Mouse (Mus musculus) lung, embryonic 14.5 days (tissue): ENCODE data around the gene Map4k5. TPM values are rescaled to one million over a fixed set of nuclear protein-coding genes. Genes with fewer than 3 reads are reported as not detected.

Source experiments
- ATAC-seq: fragments of 200-750 bp; cut with Nextera tagmentation; 2 replicates; pipeline ENCODE4 v1.8.0; 2017; ENCODE audit warnings: mild to moderate bottlenecking, moderate TSS enrichment, moderate library complexity; ENCODE audit not compliant: insufficient read depth
- DNase-seq: peaks from one replicate; pipeline ENCODE4 v3.0.0-alpha.2; 2015
- H3K27ac ChIP-seq: fragments of 300-500 bp; sonication (generic); 2 replicates; pipeline ENCODE4 v1.5.1; 2014; ENCODE audit warnings: low read depth, mild to moderate bottlenecking, moderate library complexity
- H3K27me3 ChIP-seq: fragments of 300-500 bp; sonication (generic); 2 replicates; pipeline ENCODE4 v1.6.1; 2014; ENCODE audit warnings: low read length, control low read depth; ENCODE audit not compliant: insufficient read depth
- H3K36me3 ChIP-seq: fragments of 300-500 bp; sonication (generic); 2 replicates; pipeline ENCODE4 v1.6.1; 2014; ENCODE audit warnings: control low read depth; ENCODE audit not compliant: insufficient read depth
- H3K4me1 ChIP-seq: fragments of 300-500 bp; sonication (generic); 2 replicates; pipeline ENCODE4 v1.6.1; 2014; ENCODE audit warnings: antibody characterized with exemption, control low read depth; ENCODE audit not compliant: insufficient read depth
- H3K4me2 ChIP-seq: fragments of 300-500 bp; sonication (generic); 2 replicates; pipeline ENCODE4 v1.6.1; 2014; ENCODE audit warnings: mild to moderate bottlenecking
- H3K4me3 ChIP-seq: fragments of 300-500 bp; sonication (generic); 2 replicates; pipeline ENCODE4 v1.5.1; 2014; ENCODE audit warnings: low read depth, low read length
- H3K9ac ChIP-seq: fragments of 300-500 bp; sonication (generic); 2 replicates; pipeline ENCODE4 v1.6.1; 2014
- H3K9me3 ChIP-seq: fragments of 300-500 bp; sonication (generic); 2 replicates; pipeline ENCODE4 v1.6.1; 2016; ENCODE audit warnings: low read depth, low read length, control low read depth
- CTCF ChIP-seq: IDR thresholded peaks from 2 replicates; pipeline ENCODE4 v1.5.1; 2016; ENCODE audit warnings: antibody characterized with exemption, low read depth
- WGBS: fragments of 180-500 bp; shearing (Covaris S2); extraction: QIAGEN DNeasy Blood & Tissue Kit; methylation state at CpG from one replicate; pipeline ENCODE4 v1.1.7; 2014; 5-methylcytosine and 5-hydroxymethylcytosine counted together
- polyA plus RNA-seq: library from polyadenylated mRNA; unstranded; fragments of >200 nt; fragmentation: Nextera tagmentation; extraction: Ambion mirVana; gene quantifications from 2 replicates; pipeline ENCODE4 v1.2.1, GENCODE M21; 2014

Map4k5 gene
- polyA plus RNA-seq, 1 experiment from 2014 or later, result 49.0 TPM

- 35% methylated on average over 27 of the region's 27 CpGs for WGBS
- Histone ChIP-seq H3K4me3 (peak overlapping the region; percentile 52), H3K9me3 (no peaks in the 10 kb centered on the region), H3K4me2 (peak overlapping the region; percentile 98), H3K27me3 (0 out of 2 replicates have a peak, but pooled peaks cover 3% of the 10 kb centered on the region), H3K36me3 (no peaks in the 10 kb centered on the region), H3K4me1 (peaks cover 6% of the 10 kb centered on the region; the same call in 1 of the 2 replicates), H3K27ac (no peak overlapping the region), H3K9ac (peak overlapping the region; percentile 58)
- no peak for DNase-seq
- TF ChIP-seq CTCF, result no peak
- ATAC-seq, result peak; percentile 22; the same call in 1 of the 2 replicates
Measured at GRCm38 (mm10) chr12:69789766-69790529, 103.1 kb downstream of the Map4k5 start.

GRCm38 (mm10) chr12:69788380-69788779 lies 104.6 kb downstream of the Map4k5 start:
- no peak for TF ChIP-seq CTCF
- H3K4me2 ChIP-seq, result no peak overlapping the region
- H3K36me3 ChIP-seq, result no peaks in the 10 kb centered on the region
- H3K4me1 ChIP-seq, result peaks cover 6% of the 10 kb centered on the region; the same call in 1 of the 2 replicates
- DNase-seq, result no peak
- 0 out of 2 replicates have a peak, but pooled peaks cover 3% of the 10 kb centered on the region for H3K27me3 ChIP-seq
- H3K27ac ChIP-seq, result no peak overlapping the region
- no peaks in the 10 kb centered on the region for H3K9me3 ChIP-seq
- H3K4me3 ChIP-seq, result no peak overlapping the region
- 78% methylated on average over 5 of the region's 5 CpGs for WGBS
- H3K9ac ChIP-seq, result no peak overlapping the region
- ATAC-seq, result no peak

- no peak overlapping the region for H3K27ac ChIP-seq
- no peak overlapping the region for H3K9ac ChIP-seq
- no peak for TF ChIP-seq CTCF
- DNase-seq (no peak), ATAC-seq (no peak)
- no peaks in the 10 kb centered on the region for H3K9me3 ChIP-seq
- no peak overlapping the region for H3K4me2 ChIP-seq
- no peaks in the 10 kb centered on the region for H3K27me3 ChIP-seq
- peaks cover 4% of the 10 kb centered on the region for H3K4me1 ChIP-seq
- WGBS, result 80% methylated on average over 9 of the region's 9 CpGs
- no peak overlapping the region for H3K4me3 ChIP-seq
- H3K36me3 ChIP-seq, result no peaks in the 10 kb centered on the region
Measured at GRCm38 (mm10) chr12:69785471-69785870, 107.5 kb downstream of the Map4k5 start.

- no peak for TF ChIP-seq CTCF
- Histone ChIP-seq H3K4me2 (no peak overlapping the region), H3K27me3 (no peaks in the 10 kb centered on the region), H3K36me3 (no peaks in the 10 kb centered on the region), H3K27ac (no peak overlapping the region), H3K9me3 (no peaks in the 10 kb centered on the region), H3K9ac (no peak overlapping the region), H3K4me3 (no peak overlapping the region), H3K4me1 (peaks cover 3% of the 10 kb centered on the region; the same call in 1 of the 2 replicates)
- no peak for DNase-seq
- WGBS, result 46% methylated on average over 6 of the region's 6 CpGs
- ATAC-seq, result peak; percentile 54; the same call in 1 of the 2 replicates
Measured at GRCm38 (mm10) chr12:69783247-69784025, 109.6 kb downstream of the Map4k5 start.

- no peaks in the 10 kb centered on the region for H3K27me3 ChIP-seq
- ATAC-seq, result peak; percentile 73; the same call in 1 of the 2 replicates
- no peak overlapping the region for H3K27ac ChIP-seq
- 69% methylated on average over 10 of the region's 10 CpGs for WGBS
- no peaks in the 10 kb centered on the region for H3K9me3 ChIP-seq
- no peaks in the 10 kb centered on the region for H3K36me3 ChIP-seq
- H3K4me1 ChIP-seq, result peaks cover 3% of the 10 kb centered on the region; the same call in 1 of the 2 replicates
- H3K4me3 ChIP-seq, result no peak overlapping the region
- peak; percentile 75 for DNase-seq
- H3K4me2 ChIP-seq, result no peak overlapping the region
- no peak for TF ChIP-seq CTCF
- no peak overlapping the region for H3K9ac ChIP-seq
Measured at GRCm38 (mm10) chr12:69781935-69782650, 110.9 kb downstream of the Map4k5 start.

- Histone ChIP-seq H3K27ac (no peak overlapping the region), H3K9me3 (no peaks in the 10 kb centered on the region), H3K4me3 (no peak overlapping the region), H3K36me3 (no peaks in the 10 kb centered on the region), H3K4me1 (peaks cover 3% of the 10 kb centered on the region; the same call in 1 of the 2 replicates), H3K27me3 (no peaks in the 10 kb centered on the region), H3K9ac (no peak overlapping the region), H3K4me2 (no peak overlapping the region)
- no peak for DNase-seq
- TF ChIP-seq CTCF, result no peak
- no peak for ATAC-seq
- 72% methylated on average over 8 of the region's 8 CpGs for WGBS
Measured at GRCm38 (mm10) chr12:69781480-69781879, 111.5 kb downstream of the Map4k5 start.
